Mouse (Mus musculus) olfactory bulb, adult 2 months (tissue): Measurements from ENCODE around the gene Fam102a.

Experiments used
- CTCF ChIP-seq: fragments of 200-500 bp; IDR thresholded peaks from 2 replicates; pipeline ENCODE4 v1.5.1; 2012; ENCODE audit warnings: low read depth, mild to moderate bottlenecking, low read length, moderate library complexity; ENCODE audit not compliant: insufficient read depth
- POLR2A ChIP-seq: fragments of 200-500 bp; IDR thresholded peaks from 2 replicates; pipeline ENCODE4 v1.6.1; 2012; ENCODE audit warnings: mild to moderate bottlenecking, low read depth, low read length, moderate library complexity; ENCODE audit not compliant: insufficient read depth

- TF ChIP-seq CTCF: no peak
- no peak for TF ChIP-seq POLR2A
Observed at GRCm38 (mm10) chr2:32492661-32493060, 42.5 kb upstream of the Fam102a start.
